Mouse (Mus musculus) spleen, postnatal 10 days (tissue): Measurements from ENCODE around the gene Fignl1.

Experiments used
- DNase-seq, 2 experiments: peaks; one replicate each; pipeline ENCODE4 v3.0.0; 2021 to 2022; ENCODE audit warnings: low spot score in 2 of 2

The Fignl1 gene

DNA sequence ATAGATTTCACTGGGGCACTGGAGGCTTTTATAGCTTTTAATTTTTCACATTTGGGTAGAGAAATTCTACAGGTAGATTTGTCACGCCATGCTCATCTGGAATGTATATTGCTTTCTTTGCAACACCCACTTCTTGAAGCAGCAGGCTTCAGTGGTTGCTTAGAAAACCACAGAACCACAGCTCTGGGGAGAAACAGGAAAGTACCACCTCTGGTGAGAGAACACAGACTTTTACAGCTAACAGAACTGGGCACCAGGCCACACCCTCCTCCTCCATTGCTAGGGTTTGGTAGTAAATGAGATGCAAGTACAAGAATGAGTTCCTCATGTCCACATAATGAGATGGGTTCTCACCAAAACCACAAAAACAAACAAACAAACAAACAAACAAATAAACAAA lies 42.7 kb downstream of the Fignl1 start:
- DNase-seq: peak in 1 of 2 experiments; percentile 65

DNA sequence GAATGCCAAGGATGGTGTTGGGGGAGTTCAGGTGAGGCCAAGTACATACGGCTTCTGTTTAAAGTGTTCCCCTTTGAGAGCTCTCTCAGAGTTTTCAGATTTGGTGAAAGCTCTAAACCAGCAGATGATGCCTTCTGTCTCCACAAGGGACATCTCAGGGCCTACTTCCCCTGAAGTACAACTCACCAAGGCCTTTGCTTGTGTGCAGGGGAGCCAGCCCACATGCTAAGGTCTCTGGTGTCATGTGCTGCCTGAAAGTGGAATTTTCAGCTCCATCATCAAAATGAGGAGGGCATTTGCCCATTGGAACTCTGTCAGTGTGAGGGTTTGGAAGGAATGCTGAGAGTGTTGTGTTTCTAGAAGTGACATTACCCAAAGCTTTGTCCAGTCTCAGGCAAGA lies 43.3 kb downstream of the Fignl1 start:
- DNase-seq: no peak

GRCm38 (mm10) chr11:11763211-11763666 lies 45.5 kb downstream of the Fignl1 start:
- no peak for DNase-seq

DNA sequence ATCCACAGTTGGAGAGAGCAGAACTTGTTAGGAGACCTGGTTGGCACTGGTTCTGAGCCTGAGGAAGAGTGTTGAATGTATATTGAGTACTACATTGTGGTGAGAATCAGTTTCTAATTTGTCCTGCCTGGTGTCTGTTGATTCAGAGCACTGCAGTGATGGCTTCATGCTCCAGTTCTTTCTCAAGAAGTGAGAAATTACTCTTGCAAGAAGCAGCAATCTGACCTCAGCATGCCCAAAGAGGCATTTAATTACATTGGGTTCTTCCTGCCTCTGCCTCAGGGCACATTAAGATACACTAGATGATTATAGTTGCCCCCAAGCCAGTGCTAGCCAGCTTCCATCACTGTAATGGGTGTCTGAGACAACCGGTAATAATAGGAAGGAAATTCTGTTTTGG lies 49.9 kb downstream of the Fignl1 start:
- no peak for DNase-seq

DNA sequence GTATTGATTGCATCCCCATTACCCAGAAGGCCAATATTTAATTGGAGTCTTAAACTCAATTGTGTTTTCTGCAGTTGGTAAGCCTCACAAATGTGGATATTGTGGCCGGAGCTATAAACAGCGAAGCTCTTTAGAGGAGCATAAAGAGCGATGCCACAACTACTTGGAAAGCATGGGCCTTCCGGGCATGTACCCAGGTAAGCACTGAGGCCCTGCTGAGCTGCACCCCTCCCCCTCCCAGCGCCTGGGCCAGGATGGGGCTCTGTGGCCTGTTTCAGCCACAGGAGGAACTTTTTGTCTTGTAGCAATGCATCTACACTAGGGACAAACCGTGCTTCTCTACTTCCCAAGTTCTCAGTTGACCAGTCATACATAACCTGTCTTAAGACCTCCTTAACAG lies 50.6 kb downstream of the Fignl1 start:
- DNase-seq: no peak

DNA sequence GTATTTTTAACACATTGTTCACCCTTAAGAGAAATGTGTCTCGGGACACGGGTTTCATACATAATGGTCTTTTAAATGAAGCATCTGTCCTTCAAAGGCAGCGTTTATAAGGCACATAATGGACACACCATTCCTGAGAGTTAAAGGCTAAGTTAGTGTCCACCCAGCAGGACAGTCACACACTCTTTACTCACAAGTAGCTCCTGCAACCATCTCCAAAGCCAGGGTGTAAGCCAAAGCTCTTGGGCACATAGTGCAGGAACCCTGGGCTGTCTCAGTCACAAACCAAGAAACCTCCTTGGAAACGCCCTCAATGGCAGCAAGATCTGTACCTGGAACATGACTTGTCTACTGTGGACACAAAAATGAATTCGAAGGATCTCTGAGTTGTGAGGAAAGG lies 55.9 kb downstream of the Fignl1 start:
- DNase-seq: no peak

- DNase-seq: no peak
These were observed 57.7 kb downstream of the Fignl1 start for GRCm38 (mm10) chr11:11751091-11751490.

DNA sequence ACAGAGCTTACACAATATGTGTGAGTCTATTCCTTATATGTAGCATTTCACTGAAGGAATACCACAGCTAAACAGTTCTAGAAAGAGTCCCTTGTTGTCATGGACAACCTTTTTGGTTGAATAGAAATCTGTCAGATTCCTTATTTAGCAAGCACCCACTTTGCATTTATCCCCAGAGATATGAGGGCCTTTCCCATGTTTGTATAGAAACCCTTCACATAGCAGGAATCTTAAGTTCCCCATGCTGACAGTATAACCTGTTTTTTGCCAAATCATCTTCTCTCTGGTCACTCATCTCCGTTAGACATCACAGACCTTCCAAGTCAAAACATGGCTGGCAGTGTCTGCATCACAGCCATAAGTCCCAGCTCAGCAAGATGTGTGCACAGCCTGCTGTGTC lies 64.5 kb downstream of the Fignl1 start:
- DNase-seq: no peak

GRCm38 (mm10) chr11:11742626-11743025 lies 66.1 kb downstream of the Fignl1 start:
- peak; percentile 72 to 85 for DNase-seq

DNA sequence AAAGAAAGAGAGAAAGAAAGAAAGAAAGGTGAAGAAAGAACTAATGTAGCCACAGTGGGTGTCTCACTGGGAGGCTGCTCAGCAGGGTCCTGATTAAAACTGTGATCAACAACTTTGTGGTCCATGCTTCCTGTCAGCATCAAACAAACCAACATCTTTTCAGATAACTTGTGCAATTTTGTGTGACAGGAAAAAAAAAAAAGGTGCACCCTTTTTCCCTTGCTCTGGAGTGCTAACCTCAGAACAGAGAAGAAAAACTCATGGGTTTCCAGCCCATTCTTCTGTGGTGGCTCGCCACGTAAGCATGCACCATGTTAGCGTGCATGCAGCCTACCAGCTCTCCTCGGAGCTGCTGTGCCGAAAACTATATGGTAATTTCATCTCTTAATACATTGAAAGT lies 67.2 kb downstream of the Fignl1 start:
- DNase-seq: no peak

DNA sequence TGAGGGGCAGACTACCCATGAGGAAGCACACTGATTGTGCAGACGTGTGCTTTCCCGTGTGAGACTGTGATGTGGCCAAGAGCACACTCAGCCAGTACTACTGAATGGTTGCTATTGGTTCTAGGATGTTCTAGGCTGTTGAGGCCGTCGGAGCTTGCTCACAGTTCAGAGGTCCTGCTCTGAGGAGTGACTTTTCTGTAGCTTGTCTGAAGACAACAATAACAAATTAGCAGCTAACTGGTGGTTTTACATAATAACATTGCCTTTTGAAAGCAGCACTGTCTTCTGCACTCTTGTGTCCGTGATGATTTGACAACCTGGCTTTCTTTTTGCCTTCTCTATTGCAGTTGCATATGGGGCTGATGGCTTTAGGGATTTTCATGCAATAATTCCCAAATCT lies 68.2 kb downstream of the Fignl1 start:
- DNase-seq: no peak

GRCm38 (mm10) chr11:11739054-11739453 lies 69.7 kb downstream of the Fignl1 start:
- DNase-seq: no peak

DNA sequence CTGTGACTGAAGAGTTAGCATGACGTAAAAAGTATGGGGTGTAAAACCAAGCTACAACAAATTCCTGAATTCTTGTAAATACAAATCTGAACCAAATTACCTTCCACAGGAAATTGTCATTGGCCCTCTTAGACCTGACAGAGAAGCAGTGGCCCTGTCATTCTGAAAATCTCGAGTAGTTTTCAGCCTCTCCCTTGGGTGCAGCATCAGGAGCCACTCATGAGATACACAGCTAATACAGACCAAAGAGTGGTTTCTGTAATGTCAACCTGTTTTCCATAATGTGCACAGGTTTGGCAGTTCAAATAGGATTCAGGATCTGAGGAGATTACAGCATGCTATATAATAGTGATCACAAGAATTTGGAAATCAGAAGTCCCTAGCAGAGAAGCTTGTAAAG lies 71.2 kb downstream of the Fignl1 start:
- no peak for DNase-seq
